Mouse (Mus musculus) cortical plate, adult 2 months (tissue): Measurements from ENCODE around the gene Vmn1r86.

Experiments
- CTCF ChIP-seq: fragments of 200-500 bp; IDR thresholded peaks from 2 replicates; pipeline ENCODE4 v1.5.1; 2011; ENCODE audit warnings: mild to moderate bottlenecking, control low read depth, low read length; ENCODE audit not compliant: insufficient read depth; ENCODE audit errors: extremely low read depth
- POLR2A ChIP-seq: fragments of 200-500 bp; IDR thresholded peaks from 2 replicates; pipeline ENCODE4 v1.6.1; 2011; ENCODE audit warnings: mild to moderate bottlenecking, low read length, control low read depth; ENCODE audit not compliant: insufficient read depth; ENCODE audit errors: extremely low read depth

GRCm38 (mm10) chr7:13054287-13055010 is 65.3 kb downstream of the Vmn1r86 start, which contains the start of gene Mzf1:
- TF ChIP-seq POLR2A: peak; percentile 80
- TF ChIP-seq CTCF: no peak
